Mouse (Mus musculus): Measurements from ENCODE around the gene Pithd1. TPM values are rescaled to one million over a fixed set of nuclear protein-coding genes. Genes with fewer than 3 reads are reported as not detected.

The Pithd1 gene
- polyA plus RNA-seq, 1 experiment from 2014 or later, result 57.0 TPM

DNA sequence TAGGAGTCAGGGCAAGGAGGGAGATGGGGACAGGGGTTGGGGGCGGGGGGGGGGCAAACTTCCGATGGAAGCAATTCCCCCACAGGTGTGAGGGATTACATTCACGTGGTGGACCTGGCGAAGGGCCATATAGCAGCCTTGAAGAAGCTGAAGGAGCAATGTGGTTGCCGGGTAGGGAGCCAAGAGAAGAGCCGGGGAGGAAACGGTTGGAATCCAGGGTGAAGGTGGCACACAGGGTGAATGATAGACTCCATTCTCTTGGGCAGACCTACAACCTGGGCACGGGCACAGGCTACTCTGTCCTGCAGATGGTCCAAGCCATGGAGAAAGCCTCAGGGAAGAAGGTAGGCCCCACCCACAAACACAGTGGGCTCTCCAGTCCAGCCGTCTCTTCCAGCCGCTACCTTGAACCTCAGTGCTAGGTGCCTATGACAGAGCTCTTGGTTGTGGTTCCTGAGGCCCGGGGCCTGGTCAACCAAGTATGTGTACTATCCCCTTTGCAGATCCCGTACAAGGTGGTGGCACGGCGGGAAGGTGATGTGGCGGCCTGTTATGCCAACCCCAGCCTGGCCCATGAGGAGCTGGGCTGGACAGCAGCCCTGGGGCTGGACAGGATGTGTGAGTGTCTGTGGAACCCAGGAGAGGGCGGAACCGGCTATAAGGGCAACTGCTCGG lies 19.8 kb downstream of the Pithd1 start:
- Histone ChIP-seq H3K4me1 (peaks cover 36% of the 10 kb centered on the region), H3K4me2 (replicated peaks) (no peak overlapping the region), H3K9me3 (no peaks in the 10 kb centered on the region), H3K27me3 (no peaks in the 10 kb centered on the region), H3K36me3 (peaks cover 55% of the 10 kb centered on the region), H3K27ac (no peak overlapping the region), H3K4me3 (no peak overlapping the region), H3K9ac (no peak overlapping the region)
- 83% methylated on average over 18 of the region's 18 CpGs for WGBS
- ATAC-seq (ENCODE audit: low FRiP score, low read depth), result no peak

DNA sequence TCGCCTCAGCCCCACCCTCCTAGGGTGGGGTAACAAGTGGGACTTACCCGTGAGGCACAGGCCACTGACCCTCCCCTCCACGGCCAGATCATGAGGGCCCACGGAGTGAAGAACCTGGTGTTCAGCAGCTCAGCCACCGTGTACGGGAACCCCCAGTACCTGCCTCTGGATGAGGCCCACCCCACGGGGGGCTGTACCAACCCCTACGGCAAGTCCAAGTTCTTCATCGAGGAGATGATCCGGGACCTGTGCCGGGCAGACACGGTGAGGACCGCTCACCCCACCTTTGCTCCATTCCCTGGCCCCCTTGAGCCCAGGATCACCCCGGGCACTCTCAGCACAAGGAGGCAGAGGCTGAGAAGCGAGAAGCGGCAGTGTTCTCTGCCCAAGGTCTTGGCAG lies 20.8 kb downstream of the Pithd1 start:
- Histone ChIP-seq H3K4me1 (peaks cover 30% of the 10 kb centered on the region), H3K27me3 (no peaks in the 10 kb centered on the region), H3K4me3 (no peak overlapping the region), H3K27ac (no peak overlapping the region), H3K36me3 (peaks cover 64% of the 10 kb centered on the region), H3K9ac (no peak overlapping the region), H3K4me2 (replicated peaks) (no peak overlapping the region), H3K9me3 (no peaks in the 10 kb centered on the region)
- ATAC-seq (ENCODE audit: low FRiP score, low read depth), result no peak
- 94% methylated on average over 16 of the region's 16 CpGs for WGBS

DNA sequence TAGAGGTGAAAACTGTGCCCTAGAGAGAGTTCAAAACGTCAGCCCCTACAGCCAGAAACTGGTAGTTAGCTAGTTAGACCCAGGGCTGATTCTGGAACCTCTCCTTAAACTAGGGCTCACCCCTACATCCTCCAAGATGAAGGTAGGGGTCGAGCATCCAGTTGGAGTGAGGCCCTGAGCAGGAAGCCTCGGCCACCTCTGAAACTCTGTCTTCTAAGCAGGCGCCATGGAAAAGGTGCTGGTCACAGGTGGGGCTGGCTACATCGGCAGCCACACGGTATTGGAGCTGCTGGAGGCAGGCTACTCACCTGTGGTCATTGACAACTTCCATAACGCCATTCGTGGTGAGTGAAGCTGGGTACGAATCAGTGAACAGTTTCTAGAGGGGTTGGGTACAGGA lies 22.0 kb downstream of the Pithd1 start:
- Histone ChIP-seq H3K27me3 (no peaks in the 10 kb centered on the region), H3K9ac (no peak overlapping the region), H3K27ac (no peak overlapping the region), H3K9me3 (no peaks in the 10 kb centered on the region), H3K4me3 (peak overlapping the region; percentile 76; the same call in 1 of the 2 replicates), H3K36me3 (peaks cover 71% of the 10 kb centered on the region), H3K4me1 (peaks cover 23% of the 10 kb centered on the region), H3K4me2 (replicated peaks) (peak overlapping the region; percentile 97)
- ATAC-seq (ENCODE audit: low FRiP score, low read depth), result no peak
- WGBS, result 83% methylated on average over 9 of the region's 9 CpGs

DNA sequence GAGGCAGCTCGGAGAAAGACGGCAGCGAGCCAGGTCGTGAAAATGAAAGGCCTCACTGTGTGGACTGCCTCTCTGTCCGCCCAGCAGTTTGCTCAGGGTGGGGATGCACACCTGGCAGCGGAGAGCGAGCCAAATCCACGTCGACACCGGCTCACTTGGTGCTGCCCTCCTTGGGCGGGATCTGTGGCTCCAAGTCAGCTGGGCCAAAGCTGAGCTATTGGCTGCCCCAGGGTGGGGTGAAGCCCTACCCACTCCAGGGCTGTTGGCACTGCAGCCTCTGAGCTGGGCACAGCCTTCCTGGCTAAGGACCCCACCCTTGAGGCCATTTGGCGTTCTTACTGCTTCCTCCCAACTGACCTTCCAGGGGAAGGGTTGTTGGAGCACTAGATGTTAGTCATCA lies 22.6 kb downstream of the Pithd1 start:
- no peaks in the 10 kb centered on the region for H3K9me3 ChIP-seq
- peaks cover 71% of the 10 kb centered on the region for H3K36me3 ChIP-seq
- H3K4me2 ChIP-seq (replicated peaks), result peak overlapping the region; percentile 97
- H3K9ac ChIP-seq, result peak overlapping the region; percentile 84
- H3K4me3 ChIP-seq, result peak overlapping the region; percentile 76
- H3K27ac ChIP-seq, result peak overlapping the region; percentile 90; the same call in 1 of the 2 replicates
- WGBS, result 3% methylated on average over 12 of the region's 12 CpGs
- no peaks in the 10 kb centered on the region for H3K27me3 ChIP-seq
- peaks cover 23% of the 10 kb centered on the region for H3K4me1 ChIP-seq
- ATAC-seq (ENCODE audit: low FRiP score, low read depth), result peak; percentile 5; the same call in 1 of the 2 replicates

DNA sequence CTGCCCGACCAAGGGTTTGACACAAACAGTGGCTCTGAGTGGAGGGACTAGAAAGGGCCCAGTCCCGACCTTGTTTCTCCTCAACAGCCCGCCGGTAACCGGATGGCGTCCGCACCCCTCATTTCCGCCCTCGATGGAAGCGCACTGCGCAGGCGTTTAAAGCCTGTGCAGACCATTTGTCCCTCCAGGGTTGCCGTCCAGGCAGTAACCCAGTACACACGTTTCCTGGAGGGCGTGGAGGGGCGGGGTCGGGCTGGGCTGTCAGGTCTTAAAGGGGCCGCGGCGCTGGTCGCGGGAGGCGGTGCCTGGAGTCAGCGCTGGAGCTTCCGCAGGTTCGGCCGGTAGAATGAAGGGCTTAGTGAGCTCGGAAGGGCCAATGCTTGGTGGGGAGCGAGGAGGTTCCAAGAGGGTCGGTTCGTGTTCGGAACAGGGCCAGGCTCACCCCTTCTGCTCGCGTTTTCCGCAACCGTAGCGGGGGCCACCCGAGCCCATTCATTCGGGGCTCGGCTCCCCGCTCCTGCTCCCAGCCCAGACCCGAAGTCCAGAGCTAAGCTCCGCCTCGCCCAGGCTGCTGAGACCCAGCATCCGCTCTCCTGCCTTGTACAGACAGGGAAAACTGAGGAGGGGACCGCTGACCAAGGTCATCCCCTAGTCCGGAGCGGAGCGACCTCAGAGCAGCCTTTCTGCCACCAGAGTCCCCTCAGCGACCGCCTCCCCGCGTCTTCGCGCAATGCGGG lies 23.4 kb downstream of the Pithd1 start, which contains the start of gene Gale:
Gene Gale, plus strand, starts transcription at position 271 of the 737 bp plus-strand sequence.
- H3K27me3 ChIP-seq, result no peaks in the 10 kb centered on the region
- H3K9ac ChIP-seq, result peak within 1 kb of the TSS; percentile 84
- H3K4me3 ChIP-seq, result peak within 1 kb of the TSS; percentile 76
- under 1% methylated on average over 56 of the region's 56 CpGs for WGBS
- peaks cover 71% of the 10 kb centered on the region for H3K36me3 ChIP-seq
- H3K4me2 ChIP-seq (replicated peaks), result peak within 1 kb of the TSS; percentile 97
- ATAC-seq (ENCODE audit: low FRiP score, low read depth), result peak; percentile 93
- H3K4me1 ChIP-seq, result peaks cover 23% of the 10 kb centered on the region
- H3K27ac ChIP-seq, result peak within 1 kb of the TSS; percentile 90
- no peaks in the 10 kb centered on the region for H3K9me3 ChIP-seq

DNA sequence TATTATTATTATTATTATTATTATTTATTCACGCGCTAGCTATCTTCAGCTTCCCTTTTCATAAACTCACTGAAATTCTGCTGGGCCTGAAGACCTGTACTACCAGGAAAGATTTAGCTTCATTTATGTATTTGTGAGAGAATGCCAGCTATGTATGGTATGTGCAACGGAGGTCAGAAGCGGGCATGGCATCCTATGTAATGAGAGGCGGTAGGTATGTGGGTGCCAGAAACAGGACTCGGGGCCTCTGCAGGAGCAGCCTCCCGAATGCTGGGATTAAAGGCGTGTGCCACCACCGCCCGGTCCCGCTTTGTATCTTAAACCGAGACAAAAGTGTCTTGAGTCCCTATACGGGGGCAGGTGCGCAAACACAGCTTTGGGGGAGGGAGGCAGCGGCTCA lies 24.1 kb downstream of the Pithd1 start:
- Histone ChIP-seq H3K27ac (peak overlapping the region; percentile 90), H3K9me3 (no peaks in the 10 kb centered on the region), H3K36me3 (peaks cover 71% of the 10 kb centered on the region), H3K4me2 (replicated peaks) (peak overlapping the region; percentile 97), H3K4me1 (peaks cover 23% of the 10 kb centered on the region), H3K27me3 (no peaks in the 10 kb centered on the region), H3K4me3 (peak overlapping the region; percentile 76), H3K9ac (peak overlapping the region; percentile 84)
- ATAC-seq (ENCODE audit: low FRiP score, low read depth), result peak; percentile 6; the same call in 1 of the 2 replicates
- WGBS, result 8% methylated on average over 15 of the region's 15 CpGs

DNA sequence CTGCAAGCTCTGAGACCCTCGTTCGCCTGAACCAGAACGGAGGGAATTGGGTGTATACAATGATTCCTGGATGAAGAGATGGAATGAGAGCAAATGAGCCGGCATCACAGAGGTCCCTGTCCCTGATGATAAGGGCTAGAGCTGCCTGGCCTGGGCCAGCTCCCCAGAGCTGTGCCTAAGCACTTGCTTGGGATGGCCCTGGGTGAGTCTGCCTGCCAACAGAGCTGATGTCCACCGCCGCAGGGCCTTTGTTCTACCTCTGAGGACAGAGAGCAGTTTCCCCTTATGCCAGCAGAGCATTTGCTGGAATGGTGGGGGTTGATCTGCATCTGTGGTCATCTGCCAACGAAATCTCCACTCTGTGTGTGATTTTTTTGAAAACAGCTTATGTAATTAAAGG lies 24.9 kb downstream of the Pithd1 start:
- H3K27ac ChIP-seq, result no peak overlapping the region
- H3K27me3 ChIP-seq, result no peaks in the 10 kb centered on the region
- peaks cover 70% of the 10 kb centered on the region for H3K36me3 ChIP-seq
- WGBS, result 88% methylated on average over 7 of the region's 7 CpGs
- H3K4me2 ChIP-seq (replicated peaks), result no peak overlapping the region
- H3K9ac ChIP-seq, result no peak overlapping the region
- ATAC-seq (ENCODE audit: low FRiP score, low read depth), result no peak
- peaks cover 23% of the 10 kb centered on the region for H3K4me1 ChIP-seq
- no peaks in the 10 kb centered on the region for H3K9me3 ChIP-seq
- H3K4me3 ChIP-seq, result no peak overlapping the region; the same call in 1 of the 2 replicates

DNA sequence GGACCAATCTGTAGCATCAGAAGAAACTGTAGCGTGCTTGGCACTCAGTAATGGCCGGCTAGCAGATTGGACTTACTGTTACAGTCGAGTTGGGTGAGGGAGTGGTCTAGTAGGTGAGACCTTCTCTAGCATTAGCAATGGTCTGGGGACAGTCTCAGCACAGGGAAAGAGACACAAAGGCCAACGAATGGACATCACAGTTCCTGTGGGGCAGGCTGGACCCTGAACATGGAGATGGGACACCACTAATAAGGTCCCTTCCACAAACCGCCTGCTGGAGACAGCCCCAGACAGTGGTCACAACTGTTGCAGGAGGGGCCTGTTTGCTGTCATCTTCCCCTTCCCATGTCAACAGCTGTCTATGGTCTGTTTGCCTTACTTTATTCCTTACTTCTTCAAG lies 25.4 kb downstream of the Pithd1 start:
- peaks cover 66% of the 10 kb centered on the region for H3K36me3 ChIP-seq
- H3K4me1 ChIP-seq, result peaks cover 23% of the 10 kb centered on the region
- H3K4me2 ChIP-seq (replicated peaks), result no peak overlapping the region
- no peak overlapping the region for H3K27ac ChIP-seq
- no peaks in the 10 kb centered on the region for H3K27me3 ChIP-seq
- H3K9me3 ChIP-seq, result no peaks in the 10 kb centered on the region
- ATAC-seq (ENCODE audit: low FRiP score, low read depth), result no peak
- H3K9ac ChIP-seq, result no peak overlapping the region
- H3K4me3 ChIP-seq, result no peak overlapping the region
- 88% methylated on average over 5 of the region's 5 CpGs for WGBS

DNA sequence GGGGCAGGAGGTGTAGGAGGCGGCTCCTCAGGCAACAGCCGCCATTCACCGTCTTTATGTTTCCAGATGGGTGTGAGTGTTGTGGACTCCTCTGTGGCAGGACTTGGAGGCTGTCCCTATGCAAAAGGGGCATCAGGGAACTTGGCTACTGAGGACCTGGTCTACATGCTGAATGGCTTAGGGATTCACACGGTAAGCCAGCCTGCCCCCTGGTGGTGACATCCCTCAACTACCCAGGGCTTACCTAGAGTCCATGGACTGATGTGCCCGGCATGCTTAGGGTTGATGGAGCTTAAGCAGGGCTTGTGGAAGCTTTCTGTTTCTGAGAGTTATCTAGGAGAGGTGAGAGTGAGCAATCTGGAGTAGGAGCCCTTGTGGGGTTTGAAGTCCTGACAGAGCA lies 26.3 kb downstream of the Pithd1 start:
- H3K9ac ChIP-seq, result no peak overlapping the region
- H3K9me3 ChIP-seq, result no peaks in the 10 kb centered on the region
- H3K4me2 ChIP-seq (replicated peaks), result no peak overlapping the region
- no peak for ATAC-seq (ENCODE audit: low FRiP score, low read depth)
- peaks cover 23% of the 10 kb centered on the region for H3K4me1 ChIP-seq
- H3K4me3 ChIP-seq, result no peak overlapping the region
- H3K27ac ChIP-seq, result no peak overlapping the region
- no peaks in the 10 kb centered on the region for H3K27me3 ChIP-seq
- H3K36me3 ChIP-seq, result peaks cover 64% of the 10 kb centered on the region
- WGBS, result 20% methylated on average over 5 of the region's 5 CpGs

DNA sequence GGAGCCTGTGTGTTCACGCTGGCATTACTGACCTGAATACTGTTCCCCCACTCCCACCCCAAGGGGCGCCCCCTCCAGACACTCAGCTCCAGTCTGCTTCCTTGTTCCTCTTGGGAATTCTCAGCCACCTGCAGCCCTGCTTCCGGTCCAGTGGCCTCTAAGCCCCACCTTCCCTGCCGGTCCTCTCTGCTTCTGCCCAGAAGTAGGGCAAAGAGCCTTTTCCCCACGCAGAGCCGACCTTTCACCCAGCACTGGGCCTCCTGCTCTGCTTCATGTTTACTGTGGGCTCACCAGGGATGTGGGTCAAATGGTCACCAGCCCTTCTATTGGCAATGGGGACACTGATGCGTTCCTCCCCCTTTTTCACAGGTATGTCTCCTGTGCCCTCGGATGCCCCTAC lies 28.7 kb downstream of the Pithd1 start:
- Histone ChIP-seq H3K36me3 (peaks cover 74% of the 10 kb centered on the region), H3K27ac (no peak overlapping the region), H3K4me3 (no peak overlapping the region), H3K9me3 (no peaks in the 10 kb centered on the region), H3K27me3 (no peaks in the 10 kb centered on the region), H3K9ac (no peak overlapping the region), H3K4me1 (peaks cover 10% of the 10 kb centered on the region), H3K4me2 (replicated peaks) (no peak overlapping the region)
- no peak for ATAC-seq (ENCODE audit: low FRiP score, low read depth)
- 67% methylated on average over 8 of the region's 8 CpGs for WGBS

DNA sequence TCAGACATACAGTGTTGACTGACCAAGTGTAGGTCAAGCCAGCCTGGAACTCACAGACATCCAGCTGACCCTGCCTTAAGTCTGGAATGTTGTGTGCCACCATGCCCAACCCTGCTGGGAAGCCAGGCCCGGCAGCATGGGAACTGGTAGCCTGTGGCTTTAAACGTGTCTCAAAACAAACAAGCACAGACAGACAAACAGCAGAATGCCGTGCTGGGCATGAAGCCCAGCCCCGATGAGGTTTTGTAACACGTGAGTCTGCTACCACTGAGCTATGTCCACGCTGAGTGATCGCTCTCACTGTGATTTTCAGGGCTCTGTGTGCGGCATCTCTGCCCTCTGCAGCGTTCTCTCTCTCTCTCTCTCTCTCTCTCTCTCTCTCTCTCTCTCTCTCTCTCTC lies 31.2 kb downstream of the Pithd1 start:
- Histone ChIP-seq H3K4me3 (no peak overlapping the region), H3K9ac (no peak overlapping the region), H3K27ac (no peak overlapping the region), H3K4me2 (replicated peaks) (no peak overlapping the region), H3K4me1 (no peaks in the 10 kb centered on the region), H3K27me3 (no peaks in the 10 kb centered on the region), H3K36me3 (peaks cover 82% of the 10 kb centered on the region), H3K9me3 (0 out of 2 replicates have a peak, but pooled peaks cover 3% of the 10 kb centered on the region)
- no peak for ATAC-seq (ENCODE audit: low FRiP score, low read depth)
- 86% methylated on average over 9 of the region's 9 CpGs for WGBS

DNA sequence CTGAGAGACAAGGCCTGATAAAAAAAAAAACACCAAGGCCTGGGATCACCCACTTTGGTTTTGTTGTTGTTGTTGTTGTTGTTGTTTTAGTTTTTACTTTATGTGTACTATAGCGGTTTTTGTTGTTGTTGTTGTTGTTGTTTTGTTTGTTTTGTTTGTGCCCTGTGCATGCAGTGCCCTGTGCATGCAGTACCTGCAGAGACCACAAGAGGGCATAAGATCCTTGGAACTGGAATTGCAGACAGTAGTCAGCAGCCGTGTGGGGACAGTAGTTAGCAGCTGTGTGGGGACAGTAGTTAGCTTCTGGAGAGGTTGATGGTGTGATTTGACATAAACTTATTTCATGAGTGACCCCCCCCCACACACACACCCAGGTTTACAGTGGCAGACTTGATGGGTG lies 32.8 kb downstream of the Pithd1 start:
- Histone ChIP-seq H3K27ac (no peak overlapping the region), H3K4me1 (no peaks in the 10 kb centered on the region), H3K27me3 (no peaks in the 10 kb centered on the region), H3K9me3 (0 out of 2 replicates have a peak, but pooled peaks cover 3% of the 10 kb centered on the region), H3K9ac (no peak overlapping the region), H3K36me3 (peaks cover 68% of the 10 kb centered on the region), H3K4me2 (replicated peaks) (no peak overlapping the region), H3K4me3 (no peak overlapping the region)
- whole genome bisulfite sequencing, result 8% methylated on average over 2 of the region's 2 CpGs
- ATAC-seq (ENCODE audit: low FRiP score, low read depth), result peak; percentile 54; the same call in 1 of the 2 replicates
